Mouse (Mus musculus) layer of hippocampus, adult 2 months (tissue): Measurements from ENCODE around the gene C1d. TPM values are rescaled to one million over a fixed set of nuclear protein-coding genes. Genes with fewer than 3 reads are reported as not detected.
"Not testable (repeated sequence)": the region's sequence is repeated elsewhere in the genome, so short reads cannot be mapped to it uniquely, and the experiment has no call there.

Experiments
- DNase-seq, 2 experiments: peaks; one replicate each; pipeline ENCODE4 v3.0.0; 2022; ENCODE audit warnings: low spot score in 2 of 2
- H3K27ac ChIP-seq: fragments of 200-600 bp; 2 replicates; pipeline ENCODE4 v1.8.1; 2022
- H3K4me3 ChIP-seq: fragments of 200-600 bp; 2 replicates; pipeline ENCODE4 v1.8.1; 2022; ENCODE audit warnings: mild to moderate bottlenecking
- CTCF ChIP-seq: fragments of 200-600 bp; conservative IDR thresholded peaks from 2 replicates; pipeline ENCODE4 v1.8.1; 2022; ENCODE audit warnings: antibody characterized with exemption, mild to moderate bottlenecking, moderate library complexity
- long read RNA-seq, 2 experiments: library from polyadenylated mRNA; stranded (forward); transcript quantifications; one replicate each; pipeline ENCODE4 v2.0.0; 2021; ENCODE audit warnings: borderline mapping rate in 2 of 2
- total RNA-seq, 2 experiments: library from RNA; stranded (reverse); gene quantifications; 2 replicates each; pipeline ENCODE4 v1.2.3; 2021

Gene C1d
- total RNA-seq, result 10 to 100 TPM; 44.8 to 50.8 TPM
- long read RNA-seq, experiment 1, transcript C1d-201 (5 exons, 2,981 nt), result major isoform, 34 of 42 reads
- long read RNA-seq, experiment 1, partial matches to known transcripts, result 1 of 42 reads
- long read RNA-seq, experiment 1, other reads (novel, unspliced or antisense), result 6 of 42 reads
- long read RNA-seq, experiment 2, transcript C1d-201 (5 exons, 2,981 nt), result major isoform, 58 of 63 reads
- long read RNA-seq, experiment 2, partial matches to known transcripts, result 0 of 63 reads
- long read RNA-seq, experiment 2, other reads (novel, unspliced or antisense), result 2 of 63 reads

- peak; percentile 95 to 98 for DNase-seq
- peak within 1 kb of the TSS; percentile 89 for H3K4me3 ChIP-seq
- H3K27ac ChIP-seq, result peak within 1 kb of the TSS; percentile 96
- no peak for TF ChIP-seq CTCF
Measured at GRCm38 (mm10) chr11:17257443-17257842, at the start of gene C1d. Gene C1d, plus strand, starts transcription at chr11:17257579.

GRCm38 (mm10) chr11:17211258-17212140 lies 45.9 kb upstream of the C1d start, which contains the start of gene Pno1:
Gene Pno1, minus strand, starts transcription at chr11:17211568.
- H3K27ac ChIP-seq, result peak within 1 kb of the TSS; percentile 99
- H3K4me3 ChIP-seq, result peak within 1 kb of the TSS; percentile 100
- peak; percentile 94 to 96 for DNase-seq
- no peak for TF ChIP-seq CTCF

GRCm38 (mm10) chr11:17212141-17212495 lies 45.3 kb upstream of the C1d start:
- H3K27ac ChIP-seq, result peak overlapping the region; percentile 99

GRCm38 (mm10) chr11:17212903-17213509 lies 44.4 kb upstream of the C1d start:
- Histone ChIP-seq H3K4me3 (peak overlapping the region; percentile 100), H3K27ac (no peak overlapping the region)
- TF ChIP-seq CTCF, result no peak
- DNase-seq, result no peak

More at GRCm38 (mm10) chr11:17212141-17212495, 45.3 kb upstream of the C1d start:
- H3K4me3 ChIP-seq, result peak overlapping the region; percentile 100
- no peak for TF ChIP-seq CTCF
- peak; percentile 13 to 23 for DNase-seq

GRCm38 (mm10) chr11:17215475-17215874 lies 41.9 kb upstream of the C1d start:
- H3K27ac ChIP-seq, result peak overlapping the region; percentile 63
- peak in 1 of 2 experiments; percentile 28 for DNase-seq
- no peak for TF ChIP-seq CTCF
- H3K4me3 ChIP-seq, result no peak overlapping the region

- DNase-seq, result no peak
- H3K4me3 ChIP-seq, result no peak overlapping the region
- H3K27ac ChIP-seq, result no peak overlapping the region
- TF ChIP-seq CTCF, result no peak
Measured at GRCm38 (mm10) chr11:17221126-17221525, 36.3 kb upstream of the C1d start.

GRCm38 (mm10) chr11:17232792-17233191 lies 24.6 kb upstream of the C1d start:
- no peak for DNase-seq
- no peak for TF ChIP-seq CTCF
- no peak overlapping the region for H3K4me3 ChIP-seq
- no peak overlapping the region for H3K27ac ChIP-seq

GRCm38 (mm10) chr11:17236449-17237037 lies 20.8 kb upstream of the C1d start:
- Histone ChIP-seq H3K27ac (no peak overlapping the region), H3K4me3 (no peak overlapping the region)
- TF ChIP-seq CTCF, result no peak
- no peak for DNase-seq

- H3K4me3 ChIP-seq, H3K27ac ChIP-seq, DNase-seq: not testable (repeated sequence)
Measured at GRCm38 (mm10) chr11:17238598-17238997, 18.8 kb upstream of the C1d start.

- Histone ChIP-seq H3K4me3 (no peak overlapping the region), H3K27ac (no peak overlapping the region)
- no peak for TF ChIP-seq CTCF
- no peak for DNase-seq
Measured at GRCm38 (mm10) chr11:17248715-17249114, 8.7 kb upstream of the C1d start.

- Histone ChIP-seq H3K4me3 (peak overlapping the region; percentile 89), H3K27ac (peak overlapping the region; percentile 96; the same call in 1 of the 2 replicates)
- DNase-seq, result no peak
- TF ChIP-seq CTCF, result no peak
Measured at GRCm38 (mm10) chr11:17256813-17257365, 490 bp upstream of the C1d start.

- peak in 1 of 2 experiments; percentile 16 for DNase-seq
- no peak for TF ChIP-seq CTCF
Measured at GRCm38 (mm10) chr11:17257861-17258260, 482 bp downstream of the C1d start.

GRCm38 (mm10) chr11:17267176-17267575 lies 9.8 kb downstream of the C1d start:
- no peak overlapping the region for H3K27ac ChIP-seq
- TF ChIP-seq CTCF, result no peak
- no peak for DNase-seq
- no peak overlapping the region for H3K4me3 ChIP-seq

More at GRCm38 (mm10) chr11:17257861-17258260, 482 bp downstream of the C1d start:
- Histone ChIP-seq H3K4me3 (peak overlapping the region; percentile 89), H3K27ac (peak overlapping the region; percentile 96)
